Mouse (Mus musculus) heart, adult 2 months (tissue): ENCODE measurements around the gene Ucma. TPM values are rescaled to one million over a fixed set of nuclear protein-coding genes. Genes with fewer than 3 reads are reported as not detected.

ENCODE experiments used
- DNase-seq, 2 experiments: peaks; one replicate each; pipeline ENCODE4 v3.0.0; 2021
- H3K27ac ChIP-seq: fragments of 200-600 bp; 2 replicates; pipeline ENCODE4 v1.8.1; 2022
- H3K27me3 ChIP-seq: fragments of 200-500 bp; 2 replicates; pipeline ENCODE4 v1.6.1; 2012; ENCODE audit warnings: mild to moderate bottlenecking, low read length, inconsistent platforms, mixed read lengths; ENCODE audit not compliant: control insufficient read depth, insufficient read depth
- H3K36me3 ChIP-seq: fragments of 200-500 bp; 2 replicates; pipeline ENCODE4 v1.6.1; 2012; ENCODE audit warnings: low read length, inconsistent platforms; ENCODE audit not compliant: control insufficient read depth, insufficient read depth
- H3K4me1 ChIP-seq: fragments of 200-500 bp; 2 replicates; pipeline ENCODE4 v1.6.1; 2011; ENCODE audit warnings: low read length; ENCODE audit not compliant: control insufficient read depth, insufficient read depth
- H3K4me3 ChIP-seq: fragments of 200-600 bp; 2 replicates; pipeline ENCODE4 v1.8.1; 2022
- H3K79me2 ChIP-seq: fragments of 200-500 bp; replicated peaks from 2 replicates; pipeline ENCODE4 v1.6.1; 2012; ENCODE audit warnings: mild to moderate bottlenecking, inconsistent platforms, low read length, moderate library complexity, mixed read lengths; ENCODE audit not compliant: control insufficient read depth, insufficient read depth
- H3K9ac ChIP-seq: fragments of 200-500 bp; 2 replicates; pipeline ENCODE4 v1.6.1; 2012; ENCODE audit warnings: low read depth, mild to moderate bottlenecking, control low read depth, inconsistent platforms, low read length, mixed read lengths
- CTCF ChIP-seq: fragments of 200-600 bp; IDR thresholded peaks from 2 replicates; pipeline ENCODE4 v1.8.1; 2022; ENCODE audit warnings: antibody characterized with exemption, mild to moderate bottlenecking, moderate library complexity
- EP300 ChIP-seq: fragments of 200-500 bp; IDR thresholded peaks from 2 replicates; pipeline ENCODE4 v1.6.1; 2011; ENCODE audit warnings: low read depth, low read length, control low read depth; ENCODE audit not compliant: insufficient read depth
- POLR2A ChIP-seq: fragments of 200-500 bp; IDR thresholded peaks from 2 replicates; pipeline ENCODE4 v1.6.1; 2011; ENCODE audit warnings: mild to moderate bottlenecking, low read depth, low read length, control low read depth; ENCODE audit not compliant: insufficient read depth
- WGBS: fragments of 180-500 bp; shearing (Covaris S2); methylation state at CpG from one replicate; pipeline ENCODE4 v1.1.7; 2018; 5-methylcytosine and 5-hydroxymethylcytosine counted together
- intact Hi-C: fragments of 180-260 bp; cut with DNase I; formaldehyde crosslinking; loops from one replicate; pipeline ENCODE4 v1.15.1; 2025
- polyA plus RNA-seq: library from polyadenylated mRNA; depleted of rRNA; stranded (reverse); fragments of >200 nt; gene quantifications from 2 replicates; pipeline ENCODE4 v1.2.3, GENCODE M21; 2012; rRNA removed
- total RNA-seq, 2 experiments: library from RNA; stranded (reverse); gene quantifications; 2 replicates each; pipeline ENCODE4 v1.2.3; 2021

Ucma gene
- total and polyA plus RNA-seq, 3 experiments: 1.4 TPM; not detected in 2

GRCm38 (mm10) chr2:5032665-5033064 lies 56.7 kb downstream of the Ucma start:
- no peak overlapping the region for H3K9ac ChIP-seq
- no peaks in the 10 kb centered on the region for H3K79me2 ChIP-seq
- H3K4me1 ChIP-seq: peaks cover 1% of the 10 kb centered on the region; the same call in 1 of the 2 replicates
- no peak overlapping the region for H3K4me3 ChIP-seq
- no peak overlapping the region for H3K27ac ChIP-seq
- intact Hi-C loops: no loop called here
- no peak for DNase-seq
- WGBS: 63% methylated on average over 5 of the region's 5 CpGs
- no peak for TF ChIP-seq POLR2A
- 0 out of 2 replicates have a peak, but pooled peaks have one; percentile 2 for TF ChIP-seq CTCF
- peaks cover 2% of the 10 kb centered on the region; the same call in 1 of the 2 replicates for H3K36me3 ChIP-seq
- no peaks in the 10 kb centered on the region for H3K27me3 ChIP-seq

DNA sequence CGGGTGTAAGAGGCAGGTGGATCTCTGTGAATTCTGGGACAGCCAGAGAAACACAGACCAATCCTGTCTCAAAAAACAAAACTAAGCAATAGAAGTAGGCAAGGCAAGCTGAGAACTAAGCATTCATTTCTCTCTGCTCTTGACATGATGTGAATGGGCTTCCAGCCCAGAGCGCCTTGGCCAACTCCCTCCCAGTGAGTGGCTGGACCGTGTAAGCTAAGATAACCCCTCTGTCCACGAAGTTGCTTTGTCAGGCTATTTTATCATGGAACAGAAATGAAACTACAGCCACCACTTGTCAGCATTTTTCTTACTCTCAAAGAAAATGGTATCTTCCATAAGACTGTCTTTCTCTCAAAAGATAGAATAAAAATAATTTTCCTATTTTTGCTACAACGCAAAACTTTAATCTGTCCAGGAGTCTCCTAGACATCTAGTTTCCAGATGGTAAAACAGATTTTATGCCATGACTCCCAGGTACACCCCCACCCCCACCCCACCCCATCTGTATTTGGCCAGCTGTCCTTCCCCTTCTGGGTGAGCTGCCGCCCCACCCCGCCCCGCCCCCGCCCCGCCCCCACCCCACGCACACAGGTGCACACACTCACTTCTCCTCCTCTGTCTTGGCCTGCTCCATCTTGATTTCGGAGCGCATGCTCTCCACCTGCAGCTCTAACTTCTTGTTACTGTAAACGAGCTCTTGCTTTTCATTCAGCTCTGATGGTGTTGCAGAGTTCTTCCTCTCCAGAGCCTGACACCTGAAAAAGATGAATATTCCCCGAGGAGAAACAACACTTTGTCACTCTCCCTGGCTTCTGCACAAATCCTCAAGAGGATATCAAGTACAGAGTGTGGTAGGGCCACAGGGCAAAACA lies 57.9 kb downstream of the Ucma start:
- 65% methylated on average over 14 of the region's 15 CpGs for WGBS
- H3K27me3 ChIP-seq: no peaks in the 10 kb centered on the region
- H3K9ac ChIP-seq: no peak overlapping the region
- H3K27ac ChIP-seq: no peak overlapping the region
- no peak overlapping the region for H3K4me3 ChIP-seq
- intact Hi-C loops: no loop called here
- H3K79me2 ChIP-seq: no peaks in the 10 kb centered on the region
- no peak for TF ChIP-seq CTCF
- no peak for TF ChIP-seq EP300
- TF ChIP-seq POLR2A: no peak
- 0 out of 2 replicates have a peak, but pooled peaks cover 2% of the 10 kb centered on the region for H3K36me3 ChIP-seq
- peak; percentile 38 to 42 for DNase-seq
- peaks cover 1% of the 10 kb centered on the region; the same call in 1 of the 2 replicates for H3K4me1 ChIP-seq

DNA sequence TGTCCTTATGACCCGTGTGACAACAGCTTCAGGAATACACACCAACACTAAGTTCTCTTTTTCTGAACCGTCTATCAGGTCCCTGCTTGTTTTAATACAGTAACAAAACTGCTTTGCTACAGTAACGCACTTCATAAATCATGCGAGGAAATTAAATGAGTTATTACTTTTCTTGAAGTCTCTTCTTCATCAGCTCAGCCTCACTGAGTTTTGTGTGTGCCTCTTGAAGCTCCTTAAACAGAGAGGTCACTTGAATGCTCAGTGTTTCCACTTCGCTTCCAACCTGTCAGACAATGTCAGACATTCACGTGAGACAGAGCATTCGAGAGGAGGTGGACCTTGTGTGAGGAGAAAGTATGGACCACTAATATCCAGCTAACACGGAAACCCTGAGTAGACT lies 58.9 kb downstream of the Ucma start:
- Histone ChIP-seq H3K27me3 (no peaks in the 10 kb centered on the region), H3K36me3 (0 out of 2 replicates have a peak, but pooled peaks cover 2% of the 10 kb centered on the region), H3K4me3 (no peak overlapping the region), H3K79me2 (no peaks in the 10 kb centered on the region), H3K4me1 (peaks cover 1% of the 10 kb centered on the region; the same call in 1 of the 2 replicates), H3K9ac (no peak overlapping the region), H3K27ac (no peak overlapping the region)
- intact Hi-C loops: no loop called here
- TF ChIP-seq EP300 (no peak), CTCF (no peak), POLR2A (no peak)
- no peak for DNase-seq
- 85% methylated on average over 8 of the region's 8 CpGs for WGBS

GRCm38 (mm10) chr2:5035241-5035640 lies 59.3 kb downstream of the Ucma start:
- Histone ChIP-seq H3K4me3 (no peak overlapping the region), H3K9ac (no peak overlapping the region), H3K4me1 (peaks cover 1% of the 10 kb centered on the region; the same call in 1 of the 2 replicates), H3K79me2 (no peaks in the 10 kb centered on the region), H3K27ac (no peak overlapping the region), H3K36me3 (0 out of 2 replicates have a peak, but pooled peaks cover 2% of the 10 kb centered on the region), H3K27me3 (no peaks in the 10 kb centered on the region)
- TF ChIP-seq POLR2A (no peak), EP300 (no peak), CTCF (no peak)
- intact Hi-C loops: no loop called here
- no peak for DNase-seq
- WGBS: 91% methylated on average over 9 of the region's 9 CpGs

Other genes with a start within 250 kb of the Ucma start
- gene Sephs1, start 94.6 kb upstream of the Ucma start, total RNA-seq: 10 to 100 TPM; 12.2 to 12.8 TPM
- 8.6 and 14.6 TPM in 2 replicates for gene Sephs1, start 94.6 kb upstream of the Ucma start, polyA plus RNA-seq
- gene Phyh, start 57.1 kb upstream of the Ucma start, total RNA-seq: 100 to 1,000 TPM; 743 to 904 TPM
- gene Phyh, start 57.1 kb upstream of the Ucma start, polyA plus RNA-seq: 620 and 892 TPM in 2 replicates
- gene Mcm10, start 36.7 kb downstream of the Ucma start, total RNA-seq: under 1 TPM; 0.31 to 0.39 TPM
- 0.14 and 0.85 TPM in 2 replicates for gene Mcm10, start 36.7 kb downstream of the Ucma start, polyA plus RNA-seq
- 10 to 100 TPM; 76.3 to 100.0 TPM for gene Optn, start 87.9 kb downstream of the Ucma start, total RNA-seq
- gene Optn, start 87.9 kb downstream of the Ucma start, polyA plus RNA-seq: 16.5 and 18.6 TPM in 2 replicates
- 1 to 10 TPM; 3.9 to 4.0 TPM for gene Ccdc3, start 161.7 kb downstream of the Ucma start, total RNA-seq
- gene Ccdc3, start 161.7 kb downstream of the Ucma start, polyA plus RNA-seq: 5.0 and 6.6 TPM in 2 replicates